Mouse (Mus musculus): ENCODE data around the gene Btc. TPM values are rescaled to one million over a fixed set of nuclear protein-coding genes. Genes with fewer than 3 reads are reported as not detected.

The Btc gene
- polyA plus RNA-seq (2017; shearing (Covaris generic)), result under 1 TPM in 1 of 2 experiments, not detected in 1; 0.61 TPM

DNA sequence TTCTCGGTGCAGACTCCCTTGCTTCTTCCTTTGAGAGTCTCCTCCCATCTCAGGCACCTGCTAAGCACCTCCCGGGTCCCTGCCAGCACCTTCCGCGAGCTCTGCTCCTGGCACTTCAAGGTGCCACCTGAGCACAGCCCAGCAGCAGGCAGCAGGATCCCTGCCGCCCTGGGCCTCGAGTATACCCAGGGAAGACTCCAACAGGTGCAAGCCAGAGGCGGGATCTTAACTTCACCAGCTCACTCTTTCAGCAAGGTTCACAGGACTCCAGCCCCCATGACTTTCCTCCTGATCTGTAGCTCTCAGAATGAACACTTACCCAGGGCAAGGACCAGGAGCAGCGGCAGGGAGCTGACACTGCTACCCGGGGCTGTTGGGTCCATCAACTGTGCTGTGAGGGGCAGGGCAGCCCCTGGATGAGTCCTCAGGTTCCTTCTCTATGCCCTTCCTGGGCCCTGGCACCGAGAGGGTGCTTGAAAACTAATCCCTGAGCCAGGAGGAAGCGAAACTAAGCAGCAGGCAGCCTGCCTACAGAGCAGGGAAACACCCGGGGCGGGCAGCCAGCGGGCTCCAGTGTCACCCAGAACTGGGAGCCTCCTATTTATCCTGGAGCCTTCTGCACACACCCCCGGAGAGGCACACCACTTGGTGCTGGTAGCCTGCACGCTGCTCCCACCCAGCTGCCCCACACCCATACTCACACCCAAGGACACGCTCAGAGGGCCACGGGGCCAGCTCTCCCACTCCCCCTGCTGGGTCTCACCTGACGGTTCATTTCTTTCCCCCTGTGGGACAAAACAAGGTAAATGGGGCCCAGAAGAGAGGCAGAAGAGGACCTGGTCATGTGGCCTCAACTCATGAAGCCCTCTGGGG is at the start of gene Btc:
TSS of gene Btc (minus strand) at position 656 of the 873 bp plus-strand sequence.

Other genes with a start within 250 kb of the Btc start
- under 1 TPM; 0.54 to 0.72 TPM for gene Parm1, start 114.6 kb upstream of the Btc start, polyA plus RNA-seq (2017; shearing (Covaris generic))

All from inflammation-experienced regulatory T-cells (primary cell).